Mouse (Mus musculus) erythroblast, embryonic 14.5 days (primary cell): ENCODE measurements around the gene H2al2a.

Experiments
- GATA1 ChIP-seq: IDR thresholded peaks from 2 replicates; pipeline ENCODE4 v1.6.1; 2012; ENCODE audit warnings: low read length, inconsistent platforms, mixed read lengths
- TAL1 ChIP-seq: IDR thresholded peaks from 3 replicates; pipeline ENCODE4 v1.6.1; 2012; ENCODE audit warnings: low read length, inconsistent platforms, mixed read lengths

GRCm38 (mm10) chr2:17972843-17973242 is 23.9 kb downstream of the H2al2a start:
- TF ChIP-seq GATA1, result no peak
- TF ChIP-seq TAL1, result no peak
